Mouse (Mus musculus) B cell, adult 2 months (primary cell): ENCODE data around the gene Ptprt.
"Not testable (repeated sequence)": the region's sequence is repeated elsewhere in the genome, so short reads cannot be mapped to it uniquely, and the experiment has no call there.

Source experiments
- DNase-seq, 2 experiments: peaks; one replicate each; pipeline ENCODE4 v3.0.0; 2022

Gene Ptprt

GRCm38 (mm10) chr2:162182621-162183475 lies 478.1 kb downstream of the Ptprt start:
- no peak for DNase-seq

GRCm38 (mm10) chr2:162181826-162182225 lies 479.1 kb downstream of the Ptprt start:
- no peak for DNase-seq

GRCm38 (mm10) chr2:162172529-162172928 lies 488.4 kb downstream of the Ptprt start:
- DNase-seq: no peak

GRCm38 (mm10) chr2:162141845-162142411 lies 519.0 kb downstream of the Ptprt start:
- no peak for DNase-seq

GRCm38 (mm10) chr2:162136176-162136575 lies 524.8 kb downstream of the Ptprt start:
- DNase-seq: not testable (repeated sequence)

GRCm38 (mm10) chr2:162131607-162132304 lies 529.2 kb downstream of the Ptprt start:
- DNase-seq: no peak

- DNase-seq: no peak
Measured at GRCm38 (mm10) chr2:162129896-162130295, 531.1 kb downstream of the Ptprt start.

GRCm38 (mm10) chr2:162118041-162118440 lies 542.9 kb downstream of the Ptprt start:
- DNase-seq: no peak

- no peak for DNase-seq
Measured at GRCm38 (mm10) chr2:162082391-162082790, 578.6 kb downstream of the Ptprt start.

- DNase-seq: no peak
Measured at GRCm38 (mm10) chr2:162080717-162081398, 580.1 kb downstream of the Ptprt start.

- no peak for DNase-seq
Measured at GRCm38 (mm10) chr2:162078571-162079280, 582.2 kb downstream of the Ptprt start.

- no peak for DNase-seq
Measured at GRCm38 (mm10) chr2:162052816-162053215, 608.1 kb downstream of the Ptprt start.

GRCm38 (mm10) chr2:162050198-162050597 lies 610.7 kb downstream of the Ptprt start:
- DNase-seq: no peak

GRCm38 (mm10) chr2:162035615-162036014 lies 625.3 kb downstream of the Ptprt start:
- DNase-seq: no peak

GRCm38 (mm10) chr2:162031636-162032035 lies 629.3 kb downstream of the Ptprt start:
- no peak for DNase-seq

GRCm38 (mm10) chr2:162001016-162001415 lies 659.9 kb downstream of the Ptprt start:
- no peak for DNase-seq

- DNase-seq: no peak
Measured at GRCm38 (mm10) chr2:161982311-161982710, 678.6 kb downstream of the Ptprt start.

- no peak for DNase-seq
Measured at GRCm38 (mm10) chr2:161961179-161962163, 699.5 kb downstream of the Ptprt start.

GRCm38 (mm10) chr2:161945424-161945823 lies 715.5 kb downstream of the Ptprt start:
- no peak for DNase-seq

GRCm38 (mm10) chr2:161944689-161945088 lies 716.3 kb downstream of the Ptprt start:
- DNase-seq: no peak

GRCm38 (mm10) chr2:161941991-161942390 lies 719.0 kb downstream of the Ptprt start:
- no peak for DNase-seq
